Mouse (Mus musculus): Measurements from ENCODE around the gene Olfr1513. TPM values are rescaled to one million over a fixed set of nuclear protein-coding genes. Genes with fewer than 3 reads are reported as not detected.

Olfr1513 gene
- polyA plus RNA-seq, 1 experiment from 2014 or later = not detected

DNA sequence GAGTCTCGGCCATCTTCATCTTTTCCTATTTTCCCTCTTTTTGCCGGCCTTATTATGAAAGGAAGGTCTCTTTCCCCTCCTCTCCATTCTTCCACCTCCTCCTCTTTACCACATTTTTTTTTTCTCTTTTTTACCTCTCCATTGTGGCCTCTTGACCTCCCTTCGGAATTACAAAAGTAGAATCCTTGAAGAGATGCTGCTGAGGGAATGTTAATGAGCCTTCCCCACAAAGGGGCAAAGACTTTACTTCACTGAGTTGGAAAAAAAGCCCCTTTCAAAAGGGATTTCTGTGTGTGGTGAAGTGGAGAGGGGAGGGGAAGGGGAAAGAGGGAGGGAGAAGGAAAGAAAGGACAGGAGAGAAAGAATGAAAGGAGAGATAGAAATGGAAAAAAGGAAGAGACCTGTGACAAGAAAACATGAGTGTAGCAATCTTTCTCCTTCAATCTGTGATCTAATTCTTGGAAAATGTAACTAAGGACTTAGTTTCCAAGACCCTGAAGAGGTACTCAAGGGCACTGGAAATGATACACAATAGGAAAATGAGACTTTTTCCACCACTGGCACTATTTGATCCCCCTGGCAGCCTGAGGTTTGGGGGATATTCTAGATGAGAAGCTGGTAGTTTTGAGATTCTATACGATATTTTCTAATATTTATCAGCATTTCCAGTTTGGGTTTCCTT lies 25.0 kb downstream of the Olfr1513 start:
- ATAC-seq (0 out of 2 replicates have a peak, but pooled peaks have one; percentile 33), DNase-seq (ENCODE audit: low spot score) (peak; percentile 61)
- no peaks in the 10 kb centered on the region for H3K36me3 ChIP-seq (ENCODE audit: control insufficient read depth, insufficient read depth, low read length)
- H3K4me1 ChIP-seq (ENCODE audit: control insufficient read depth, insufficient read depth, low read length) = peaks cover 11% of the 10 kb centered on the region; the same call in 1 of the 2 replicates
- no peak overlapping the region for H3K4me3 ChIP-seq (ENCODE audit: low read depth, low read length)
- peak overlapping the region; percentile 18; the same call in 1 of the 2 replicates for H3K4me2 ChIP-seq (ENCODE audit: low read length)
- no peak overlapping the region; the same call in 1 of the 2 replicates for H3K9ac ChIP-seq (ENCODE audit: low read length)
- no peaks in the 10 kb centered on the region for H3K9me3 ChIP-seq (replicated peaks; ENCODE audit: control insufficient read depth, low read length)
- H3K27me3 ChIP-seq (replicated peaks; ENCODE audit: control insufficient read depth, insufficient read depth, low read length) = no peaks in the 10 kb centered on the region
- 2% methylated on average over 4 of the region's 4 CpGs for WGBS
- H3K27ac ChIP-seq (ENCODE audit: low read depth, low read length) = peak overlapping the region; percentile 27; the same call in 1 of the 2 replicates

DNA sequence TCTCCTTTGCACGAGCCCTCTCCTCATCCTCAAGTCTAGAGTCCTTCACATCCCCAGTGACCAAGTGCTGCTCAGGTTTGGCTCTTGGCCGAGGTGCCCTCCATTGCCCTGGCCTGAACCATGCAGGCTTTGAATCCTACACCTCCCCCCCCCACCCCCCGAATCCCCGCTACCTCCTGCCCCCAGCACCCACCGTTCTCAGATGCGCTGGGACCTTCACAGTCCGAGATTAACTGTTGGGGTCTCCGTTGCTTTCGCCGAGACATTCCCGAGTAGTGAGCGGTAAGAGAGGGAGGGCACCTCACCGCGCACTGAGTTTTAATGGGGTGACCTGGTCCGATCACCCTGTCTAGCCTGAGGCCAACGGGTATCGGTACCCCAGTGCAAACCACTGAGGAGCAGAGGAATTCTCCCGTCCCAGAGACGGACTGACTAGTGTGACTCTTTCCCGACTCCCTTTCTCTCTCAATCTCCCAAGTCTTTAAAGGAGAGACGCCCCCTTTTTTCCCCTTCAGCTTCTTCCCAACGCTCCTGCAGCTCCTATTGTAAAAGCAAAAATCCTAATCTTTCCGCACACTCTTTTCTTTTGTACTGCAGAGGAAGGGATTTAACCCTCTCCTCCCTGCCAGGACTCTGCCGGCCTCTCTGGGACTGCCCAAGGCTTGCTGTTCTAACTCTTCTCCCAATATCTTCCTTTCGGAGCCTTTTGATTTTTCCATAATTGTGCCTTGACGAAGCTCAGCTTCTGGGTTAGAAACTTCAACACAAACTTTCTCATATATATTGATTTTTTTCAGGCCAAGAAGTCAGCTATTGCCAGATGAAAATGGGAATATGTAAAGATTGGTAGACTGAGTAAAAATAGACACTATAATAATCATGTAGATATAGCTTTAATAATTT lies 28.0 kb downstream of the Olfr1513 start, which contains the start of gene Sall2:
Gene Sall2 (minus strand): TSS at position 853 of the 903 bp plus-strand sequence.
- Histone ChIP-seq H3K27ac (ENCODE audit: low read depth, low read length) (peak within 1 kb of the TSS; percentile 69), H3K27me3 (replicated peaks; ENCODE audit: control insufficient read depth, insufficient read depth, low read length) (no peaks in the 10 kb centered on the region), H3K4me3 (ENCODE audit: low read depth, low read length) (peak within 1 kb of the TSS; percentile 44), H3K9ac (ENCODE audit: low read length) (peak within 1 kb of the TSS; percentile 73), H3K4me1 (ENCODE audit: control insufficient read depth, insufficient read depth, low read length) (peaks cover 14% of the 10 kb centered on the region), H3K4me2 (ENCODE audit: low read length) (peak within 1 kb of the TSS; percentile 81), H3K9me3 (replicated peaks; ENCODE audit: control insufficient read depth, low read length) (no peaks in the 10 kb centered on the region), H3K36me3 (ENCODE audit: control insufficient read depth, insufficient read depth, low read length) (no peaks in the 10 kb centered on the region)
- under 1% methylated on average over 25 of the region's 26 CpGs for WGBS
- peak; percentile 60 for ATAC-seq
- DNase-seq (ENCODE audit: low spot score) = peak; percentile 44

DNA sequence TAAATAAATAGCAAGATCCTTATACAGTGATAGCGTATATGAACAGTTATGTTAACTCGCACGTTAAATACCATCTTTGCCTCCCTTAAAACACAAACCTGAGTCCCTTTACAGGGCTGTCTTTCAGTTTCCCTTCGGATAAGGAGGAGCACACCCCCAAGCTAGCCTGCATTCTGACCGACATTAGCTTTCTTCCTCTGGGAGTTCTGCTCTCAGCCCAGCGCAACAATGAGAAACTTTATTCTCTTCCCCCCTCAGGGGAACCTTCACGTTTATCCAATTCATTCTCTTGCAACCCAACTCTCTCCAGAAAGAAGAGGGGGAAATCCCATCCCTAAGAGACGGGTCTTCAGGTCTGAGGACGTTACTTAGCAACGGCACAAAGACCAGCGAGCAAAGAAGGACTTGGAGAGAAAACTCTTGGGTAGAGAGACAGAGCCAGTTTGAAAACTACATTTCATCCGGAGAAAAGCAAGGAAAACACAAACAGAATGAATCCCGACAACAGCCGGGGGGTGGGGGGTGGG lies 28.8 kb downstream of the Olfr1513 start:
- Histone ChIP-seq H3K9ac (ENCODE audit: low read length) (peak overlapping the region; percentile 73), H3K4me1 (ENCODE audit: control insufficient read depth, insufficient read depth, low read length) (peaks cover 14% of the 10 kb centered on the region), H3K27ac (ENCODE audit: low read depth, low read length) (peak overlapping the region; percentile 69; the same call in 1 of the 2 replicates), H3K36me3 (ENCODE audit: control insufficient read depth, insufficient read depth, low read length) (no peaks in the 10 kb centered on the region), H3K27me3 (replicated peaks; ENCODE audit: control insufficient read depth, insufficient read depth, low read length) (no peaks in the 10 kb centered on the region), H3K4me3 (ENCODE audit: low read depth, low read length) (peak overlapping the region; percentile 44), H3K4me2 (ENCODE audit: low read length) (peak overlapping the region; percentile 81), H3K9me3 (replicated peaks; ENCODE audit: control insufficient read depth, low read length) (no peaks in the 10 kb centered on the region)
- under 1% methylated on average over 14 of the region's 14 CpGs for WGBS
- DNase-seq (ENCODE audit: low spot score) = peak; percentile 75
- peak; percentile 64 for ATAC-seq

DNA sequence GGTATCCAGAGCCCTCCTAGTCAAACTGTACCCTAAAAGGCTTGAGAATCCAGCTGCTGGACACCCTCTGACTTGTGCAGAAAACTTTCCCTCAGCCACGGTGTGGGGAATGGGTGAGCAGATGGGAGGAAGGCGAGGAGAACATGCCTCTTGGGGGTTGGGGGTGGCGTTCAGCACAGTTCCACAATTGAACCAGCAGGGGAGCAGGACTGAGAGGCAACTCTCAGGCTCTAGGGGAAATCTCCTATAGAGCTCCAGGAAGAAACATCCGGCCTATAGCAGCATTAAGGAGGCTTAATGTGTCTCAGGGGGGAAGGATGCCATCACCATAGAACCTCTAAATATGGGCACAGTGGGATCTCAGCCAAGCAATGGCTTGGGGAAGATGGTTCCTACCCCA lies 30.3 kb downstream of the Olfr1513 start:
- no peaks in the 10 kb centered on the region for H3K9me3 ChIP-seq (replicated peaks; ENCODE audit: control insufficient read depth, low read length)
- no peaks in the 10 kb centered on the region for H3K27me3 ChIP-seq (replicated peaks; ENCODE audit: control insufficient read depth, insufficient read depth, low read length)
- peak overlapping the region; percentile 8; the same call in 1 of the 2 replicates for H3K4me3 ChIP-seq (ENCODE audit: low read depth, low read length)
- peak overlapping the region; percentile 81 for H3K4me2 ChIP-seq (ENCODE audit: low read length)
- peak; percentile 45; the same call in 1 of the 2 replicates for ATAC-seq
- peak; percentile 58 for DNase-seq (ENCODE audit: low spot score)
- WGBS = 3% methylated on average over 4 of the region's 4 CpGs
- no peak overlapping the region for H3K27ac ChIP-seq (ENCODE audit: low read depth, low read length)
- peak overlapping the region; percentile 38; the same call in 1 of the 2 replicates for H3K9ac ChIP-seq (ENCODE audit: low read length)
- H3K4me1 ChIP-seq (ENCODE audit: control insufficient read depth, insufficient read depth, low read length) = peaks cover 10% of the 10 kb centered on the region
- no peaks in the 10 kb centered on the region for H3K36me3 ChIP-seq (ENCODE audit: control insufficient read depth, insufficient read depth, low read length)

DNA sequence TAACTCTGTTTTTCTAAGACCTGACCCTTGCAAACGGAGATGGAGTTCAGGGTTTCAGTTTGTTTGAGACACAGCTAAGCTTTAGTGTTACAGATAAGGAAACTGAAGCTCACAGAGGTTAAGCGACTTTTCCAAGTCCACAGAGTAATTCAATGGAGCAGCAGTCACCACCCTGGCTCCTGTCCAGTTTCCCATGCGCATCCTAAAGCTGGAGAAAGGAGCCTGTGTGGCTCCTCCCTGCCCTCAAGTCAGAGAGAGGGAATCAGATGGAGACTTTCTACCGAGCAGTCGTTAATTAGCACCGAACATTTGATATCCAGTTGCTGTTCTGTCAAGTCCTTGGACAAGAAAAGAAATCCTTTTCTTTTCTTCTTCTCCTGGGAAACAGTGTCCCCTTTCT lies 36.8 kb downstream of the Olfr1513 start:
- peaks cover 5% of the 10 kb centered on the region; the same call in 1 of the 2 replicates for H3K36me3 ChIP-seq (ENCODE audit: control insufficient read depth, insufficient read depth, low read length)
- no peaks in the 10 kb centered on the region for H3K27me3 ChIP-seq (replicated peaks; ENCODE audit: control insufficient read depth, insufficient read depth, low read length)
- H3K4me2 ChIP-seq (ENCODE audit: low read length) = no peak overlapping the region
- WGBS = 40% methylated on average over 6 of the region's 6 CpGs
- DNase-seq (ENCODE audit: low spot score) (no peak), ATAC-seq (no peak)
- no peak overlapping the region for H3K27ac ChIP-seq (ENCODE audit: low read depth, low read length)
- H3K4me3 ChIP-seq (ENCODE audit: low read depth, low read length) = no peak overlapping the region
- H3K9me3 ChIP-seq (replicated peaks; ENCODE audit: control insufficient read depth, low read length) = no peaks in the 10 kb centered on the region
- no peak overlapping the region for H3K9ac ChIP-seq (ENCODE audit: low read length)
- H3K4me1 ChIP-seq (ENCODE audit: control insufficient read depth, insufficient read depth, low read length) = peaks cover 12% of the 10 kb centered on the region

DNA sequence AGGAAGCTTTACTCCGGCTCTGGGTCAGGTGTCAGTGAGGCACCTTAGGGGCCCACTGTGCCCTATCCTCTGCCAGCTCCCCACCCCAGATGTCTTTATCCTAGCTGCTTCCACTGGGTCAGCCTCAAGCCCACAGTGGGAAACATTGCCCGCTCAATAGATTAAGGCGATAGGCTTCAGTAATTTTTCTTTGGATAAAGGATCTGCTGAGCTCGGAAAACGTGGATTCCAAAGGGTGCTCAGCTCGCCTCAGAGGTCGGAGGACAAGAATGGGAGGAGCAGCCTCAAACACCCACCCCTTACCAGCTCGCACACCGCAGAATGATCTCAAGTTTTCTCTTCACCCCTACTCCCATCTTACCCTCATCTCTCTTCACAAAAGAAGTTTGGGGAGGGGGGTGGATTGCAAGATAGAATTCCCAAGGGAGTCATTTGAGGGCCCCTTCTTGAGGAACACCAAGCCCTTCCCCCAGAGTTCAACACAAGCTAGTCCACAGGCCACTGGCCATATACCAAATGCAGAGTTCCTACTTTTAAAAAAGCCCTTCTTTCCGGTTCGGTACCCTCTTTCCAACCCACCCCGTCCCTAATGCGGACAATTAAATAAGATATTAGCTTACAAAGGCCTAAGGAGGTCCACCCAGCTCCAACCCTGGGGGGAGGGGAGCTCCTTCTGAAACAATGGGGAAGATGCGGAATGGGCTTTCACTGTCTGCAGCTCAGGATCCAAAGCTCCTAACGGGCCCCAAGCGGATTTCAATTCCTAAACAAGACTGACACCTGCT lies 39.6 kb downstream of the Olfr1513 start:
- H3K36me3 ChIP-seq (ENCODE audit: control insufficient read depth, insufficient read depth, low read length) = peaks cover 32% of the 10 kb centered on the region
- H3K4me2 ChIP-seq (ENCODE audit: low read length) = peak overlapping the region; percentile 82
- H3K27me3 ChIP-seq (replicated peaks; ENCODE audit: control insufficient read depth, insufficient read depth, low read length) = no peaks in the 10 kb centered on the region
- no peaks in the 10 kb centered on the region for H3K9me3 ChIP-seq (replicated peaks; ENCODE audit: control insufficient read depth, low read length)
- WGBS = 3% methylated on average over 15 of the region's 16 CpGs
- peak overlapping the region; percentile 94 for H3K9ac ChIP-seq (ENCODE audit: low read length)
- ATAC-seq = peak; percentile 67
- peaks cover 19% of the 10 kb centered on the region for H3K4me1 ChIP-seq (ENCODE audit: control insufficient read depth, insufficient read depth, low read length)
- H3K4me3 ChIP-seq (ENCODE audit: low read depth, low read length) = peak overlapping the region; percentile 77
- peak overlapping the region; percentile 90 for H3K27ac ChIP-seq (ENCODE audit: low read depth, low read length)
- DNase-seq (ENCODE audit: low spot score) = peak; percentile 56

DNA sequence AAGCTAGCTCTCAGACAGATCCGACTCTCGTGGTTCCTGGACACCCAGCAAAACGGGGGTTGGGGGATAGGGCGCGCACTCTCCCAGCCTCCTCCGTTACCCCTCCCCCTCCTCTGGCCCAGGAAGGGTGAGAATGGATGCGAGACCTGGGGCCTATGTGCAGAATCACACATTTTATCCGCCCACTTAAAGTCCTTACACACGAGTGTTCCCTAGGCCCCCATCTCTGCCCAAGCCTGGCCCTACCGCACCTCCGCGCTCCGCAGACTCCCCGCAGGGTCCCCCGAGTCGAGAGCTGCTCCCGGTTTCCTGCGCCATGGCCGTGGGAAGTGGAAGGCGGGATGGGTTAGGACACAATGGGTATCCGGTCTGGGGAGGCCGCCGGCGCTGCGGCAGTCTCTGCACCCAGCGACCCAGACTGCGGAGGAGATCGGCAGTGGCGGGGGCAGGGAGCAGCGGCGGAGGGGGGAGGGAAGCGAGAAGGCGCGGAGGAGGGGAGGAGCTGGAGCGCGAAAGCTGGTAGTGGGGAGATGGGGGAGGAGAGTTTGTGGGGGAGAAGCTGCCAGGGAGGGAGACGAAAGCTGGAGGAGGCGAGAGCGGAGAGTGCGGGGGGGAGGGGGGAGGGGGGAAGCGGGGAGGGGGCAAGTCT lies 40.3 kb downstream of the Olfr1513 start:
- ATAC-seq = peak; percentile 86
- no peaks in the 10 kb centered on the region for H3K9me3 ChIP-seq (replicated peaks; ENCODE audit: control insufficient read depth, low read length)
- H3K36me3 ChIP-seq (ENCODE audit: control insufficient read depth, insufficient read depth, low read length) = peaks cover 37% of the 10 kb centered on the region
- DNase-seq (ENCODE audit: low spot score) = peak; percentile 91
- no peaks in the 10 kb centered on the region for H3K27me3 ChIP-seq (replicated peaks; ENCODE audit: control insufficient read depth, insufficient read depth, low read length)
- WGBS = under 1% methylated on average over 27 of the region's 41 CpGs
- peak overlapping the region; percentile 94 for H3K9ac ChIP-seq (ENCODE audit: low read length)
- peak overlapping the region; percentile 77 for H3K4me3 ChIP-seq (ENCODE audit: low read depth, low read length)
- peak overlapping the region; percentile 82 for H3K4me2 ChIP-seq (ENCODE audit: low read length)
- H3K27ac ChIP-seq (ENCODE audit: low read depth, low read length) = peak overlapping the region; percentile 90
- H3K4me1 ChIP-seq (ENCODE audit: control insufficient read depth, insufficient read depth, low read length) = peaks cover 19% of the 10 kb centered on the region
